Mouse (Mus musculus) liver, adult 2 months (tissue): ENCODE measurements around the gene Arhgap28.

Source experiments
- CTCF ChIP-seq: fragments of 200-500 bp; IDR thresholded peaks from 2 replicates; pipeline ENCODE4 v1.5.1; 2011; ENCODE audit warnings: low read depth, low read length, control low read depth
- POLR2A ChIP-seq: fragments of 200-500 bp; IDR thresholded peaks from 2 replicates; pipeline ENCODE4 v1.6.1; 2011; ENCODE audit warnings: low read length, control low read depth; ENCODE audit not compliant: insufficient read depth; ENCODE audit errors: extremely low read depth

GRCm38 (mm10) chr17:68019466-68020065, 15.6 kb upstream of the Arhgap28 start:
- TF ChIP-seq CTCF (no peak), POLR2A (no peak)
